Mouse (Mus musculus) heart, embryonic 14.5 days (tissue): ENCODE data around the gene Glycam1. TPM values are rescaled to one million over a fixed set of nuclear protein-coding genes. Genes with fewer than 3 reads are reported as not detected.
"Not testable (repeated sequence)": the region's sequence is repeated elsewhere in the genome, so short reads cannot be mapped to it uniquely, and the experiment has no call there.

ENCODE experiments used
- ATAC-seq: fragments of 200-750 bp; cut with Nextera tagmentation; 2 replicates; pipeline ENCODE4 v1.8.0; 2017; ENCODE audit warnings: low read depth, moderate TSS enrichment; ENCODE audit not compliant: insufficient number of reproducible peaks, insufficient read depth, low FRiP score
- H3K27ac ChIP-seq, 2 experiments: fragments of 200-500 bp in 1 of 2; fragments of 300-500 bp in 1 of 2; sonication (generic) in 1 of 2; replicated peaks in 1 of 2; 2 replicates each; pipeline ENCODE4 v1.5.1; 2012 to 2014; ENCODE audit warnings: low read depth in 2 of 2, low read length in 2 of 2, control low read depth in 1 of 2, mild to moderate bottlenecking in 1 of 2, mixed read lengths in 1 of 2; ENCODE audit not compliant: control insufficient read depth in 1 of 2, insufficient read depth in 1 of 2
- H3K27me3 ChIP-seq: fragments of 300-500 bp; sonication (generic); 2 replicates; pipeline ENCODE4 v1.6.1; 2014; ENCODE audit warnings: mild to moderate bottlenecking, low read length, control low read depth; ENCODE audit not compliant: control insufficient read depth, insufficient read depth
- H3K36me3 ChIP-seq: fragments of 300-500 bp; sonication (generic); 2 replicates; pipeline ENCODE4 v1.6.1; 2014; ENCODE audit warnings: mild to moderate bottlenecking, control low read depth, low read length, mixed read lengths; ENCODE audit not compliant: control insufficient read depth, insufficient read depth
- H3K4me1 ChIP-seq, 2 experiments: fragments of 200-500 bp in 1 of 2; fragments of 300-500 bp in 1 of 2; sonication (generic) in 1 of 2; 2 replicates each; pipeline ENCODE4 v1.6.1; 2012 to 2014; ENCODE audit warnings: low read length in 2 of 2, control low read depth in 1 of 2, mixed read lengths in 1 of 2; ENCODE audit not compliant: control insufficient read depth in 2 of 2, insufficient read depth in 2 of 2
- H3K4me2 ChIP-seq: fragments of 300-500 bp; sonication (generic); 2 replicates; pipeline ENCODE4 v1.6.1; 2014; ENCODE audit warnings: mild to moderate bottlenecking, low read length
- H3K4me3 ChIP-seq, 2 experiments: fragments of 200-500 bp in 1 of 2; fragments of 300-500 bp in 1 of 2; sonication (generic) in 1 of 2; 2 replicates each; pipeline ENCODE4 v1.5.1; 2012 to 2014; ENCODE audit warnings: low read length in 2 of 2, mild to moderate bottlenecking in 2 of 2, control low read depth in 1 of 2, low read depth in 1 of 2, moderate library complexity in 1 of 2; ENCODE audit not compliant: control insufficient read depth in 1 of 2, insufficient read depth in 1 of 2
- H3K9ac ChIP-seq: fragments of 300-500 bp; sonication (generic); 2 replicates; pipeline ENCODE4 v1.6.1; 2014; ENCODE audit warnings: mild to moderate bottlenecking, low read length
- H3K9me3 ChIP-seq: fragments of 300-500 bp; sonication (generic); 2 replicates; pipeline ENCODE4 v1.6.1; 2016; ENCODE audit warnings: low read length, control low read depth; ENCODE audit not compliant: control insufficient read depth
- WGBS: fragments of 180-500 bp; shearing (Covaris S2); extraction: QIAGEN DNeasy Blood & Tissue Kit; methylation state at CpG from one replicate; pipeline ENCODE4 v1.1.7; 2014; 5-methylcytosine and 5-hydroxymethylcytosine counted together
- polyA plus RNA-seq: library from polyadenylated mRNA; unstranded; fragments of >200 nt; fragmentation: Nextera tagmentation; extraction: Ambion mirVana; gene quantifications from 2 replicates; pipeline ENCODE4 v1.2.1, GENCODE M21; 2014

Gene Glycam1
- not detected in 2 replicates for polyA plus RNA-seq

- Histone ChIP-seq H3K27me3 (no peaks in the 10 kb centered on the region), H3K9me3 (no peaks in the 10 kb centered on the region), H3K4me2 (no peak within 1 kb of the TSS), H3K9ac (no peak within 1 kb of the TSS), H3K4me1 (no peaks in the 10 kb centered on the region), H3K27ac (no peak within 1 kb of the TSS), H3K4me3 (no peak within 1 kb of the TSS), H3K36me3 (no peaks in the 10 kb centered on the region)
- ATAC-seq, result no peak
Measured at GRCm38 (mm10) chr15:103564981-103565380, at the start of gene Glycam1. Gene Glycam1, minus strand, starts transcription at chr15:103565081.

DNA sequence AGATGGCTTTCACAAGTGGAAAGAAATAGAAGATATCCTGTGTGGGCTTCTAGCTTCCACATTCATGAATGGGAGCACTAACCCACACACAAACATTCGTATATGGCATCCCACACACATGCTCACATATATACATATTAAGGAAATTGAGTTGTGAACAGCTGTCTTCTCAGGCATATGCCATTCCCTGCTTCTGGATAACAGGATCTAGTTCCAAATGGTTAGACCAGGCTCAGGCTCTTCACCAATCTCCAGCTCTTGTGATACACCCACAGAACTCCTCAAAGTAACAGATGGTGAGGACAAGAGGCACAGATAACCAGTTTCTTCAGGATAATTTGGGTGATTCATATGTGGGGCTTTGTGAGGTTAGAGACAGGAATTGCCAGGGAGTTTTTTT is 39.6 kb upstream of the Glycam1 start:
- no peak overlapping the region for H3K4me3 ChIP-seq
- no peak for ATAC-seq
- no peak overlapping the region for H3K27ac ChIP-seq
- no peak overlapping the region for H3K9ac ChIP-seq
- 74% methylated on average over 1 of the region's 1 CpGs for WGBS
- no peaks in the 10 kb centered on the region for H3K36me3 ChIP-seq
- no peaks in the 10 kb centered on the region for H3K27me3 ChIP-seq
- no peaks in the 10 kb centered on the region for H3K9me3 ChIP-seq
- no peaks in the 10 kb centered on the region for H3K4me1 ChIP-seq
- H3K4me2 ChIP-seq, result no peak overlapping the region

- 47% methylated on average over 2 of the region's 2 CpGs for WGBS
- H3K27ac ChIP-seq, result no peak overlapping the region
Measured at GRCm38 (mm10) chr15:103590779-103591178, 25.9 kb upstream of the Glycam1 start.

DNA sequence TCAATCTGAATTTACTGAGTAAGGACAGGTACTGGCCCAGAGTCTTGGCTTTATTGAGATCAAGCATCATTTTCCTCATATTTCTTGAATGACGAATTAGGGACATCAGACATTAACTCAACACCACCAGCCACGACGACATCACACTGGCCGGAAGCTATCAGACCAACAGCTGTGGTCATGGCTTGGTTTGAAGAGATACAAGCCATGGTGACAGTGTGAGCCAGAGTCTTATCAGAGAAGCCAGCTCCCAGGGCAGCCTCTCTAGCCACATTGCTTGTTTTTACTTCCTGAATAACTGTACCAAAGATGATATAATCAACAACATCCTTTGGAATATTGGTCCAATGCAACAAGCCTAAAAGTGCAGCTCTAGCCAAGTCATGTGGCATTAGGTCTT is 22.9 kb upstream of the Glycam1 start:
- not testable (repeated sequence) for H3K27me3 ChIP-seq, H3K9ac ChIP-seq, H3K36me3 ChIP-seq, H3K4me3 ChIP-seq, H3K4me2 ChIP-seq, H3K27ac ChIP-seq, H3K4me1 ChIP-seq, H3K9me3 ChIP-seq, ATAC-seq
- WGBS, result 68% methylated on average over 4 of the region's 4 CpGs

More at GRCm38 (mm10) chr15:103590779-103591178, 25.9 kb upstream of the Glycam1 start:
- no peak for ATAC-seq
- no peaks in the 10 kb centered on the region for H3K36me3 ChIP-seq
- no peak overlapping the region for H3K9ac ChIP-seq
- H3K27me3 ChIP-seq, result no peaks in the 10 kb centered on the region
- H3K4me3 ChIP-seq, result no peak overlapping the region
- H3K4me1 ChIP-seq, result peaks cover 0 to 8% of the 10 kb centered on the region in 2 experiments; a peak in 1 of 4 replicates
- H3K4me2 ChIP-seq, result no peak overlapping the region
- H3K9me3 ChIP-seq, result no peaks in the 10 kb centered on the region

DNA sequence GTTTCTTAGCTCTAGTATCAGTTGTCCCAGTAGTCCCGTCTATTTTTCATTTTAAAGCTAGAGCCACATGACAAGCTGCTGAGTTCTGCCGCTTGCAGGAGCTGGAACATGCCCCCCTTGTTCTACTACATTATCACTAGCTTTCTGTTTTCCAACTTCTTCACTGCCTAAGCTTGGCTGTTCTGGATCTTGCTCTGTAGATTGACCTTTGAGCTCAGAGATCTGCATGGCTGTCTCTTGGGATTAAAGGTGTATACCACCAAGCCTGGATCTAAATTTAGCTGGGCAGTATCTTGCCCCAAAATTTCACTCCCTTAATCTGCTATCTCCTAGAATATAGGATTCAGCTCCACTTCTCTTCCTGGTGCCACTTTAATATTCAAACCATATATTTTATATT is 21.0 kb upstream of the Glycam1 start:
- 47% methylated on average over 2 of the region's 2 CpGs for WGBS
- Histone ChIP-seq H3K4me3 (no peak overlapping the region), H3K9me3 (no peaks in the 10 kb centered on the region)

GRCm38 (mm10) chr15:103552096-103552690 is 12.7 kb downstream of the Glycam1 start:
- no peaks in the 10 kb centered on the region for H3K27me3 ChIP-seq
- no peak overlapping the region for H3K9ac ChIP-seq
- H3K9me3 ChIP-seq, result no peaks in the 10 kb centered on the region
- H3K36me3 ChIP-seq, result no peaks in the 10 kb centered on the region
- H3K4me1 ChIP-seq, result no peaks in the 10 kb centered on the region
- no peak overlapping the region for H3K27ac ChIP-seq
- no peak for ATAC-seq
- no peak overlapping the region for H3K4me2 ChIP-seq
- WGBS, result 42% methylated on average over 3 of the region's 3 CpGs
- H3K4me3 ChIP-seq, result no peak overlapping the region

More for the DNA sequence above, 21.0 kb upstream of the Glycam1 start:
- H3K4me2 ChIP-seq, result no peak overlapping the region
- ATAC-seq, result no peak
- H3K27me3 ChIP-seq, result no peaks in the 10 kb centered on the region
- no peak overlapping the region for H3K27ac ChIP-seq
- H3K36me3 ChIP-seq, result no peaks in the 10 kb centered on the region
- H3K4me1 ChIP-seq, result peaks cover 0 to 4% of the 10 kb centered on the region in 2 experiments; a peak in 1 of 4 replicates
- no peak overlapping the region for H3K9ac ChIP-seq

DNA sequence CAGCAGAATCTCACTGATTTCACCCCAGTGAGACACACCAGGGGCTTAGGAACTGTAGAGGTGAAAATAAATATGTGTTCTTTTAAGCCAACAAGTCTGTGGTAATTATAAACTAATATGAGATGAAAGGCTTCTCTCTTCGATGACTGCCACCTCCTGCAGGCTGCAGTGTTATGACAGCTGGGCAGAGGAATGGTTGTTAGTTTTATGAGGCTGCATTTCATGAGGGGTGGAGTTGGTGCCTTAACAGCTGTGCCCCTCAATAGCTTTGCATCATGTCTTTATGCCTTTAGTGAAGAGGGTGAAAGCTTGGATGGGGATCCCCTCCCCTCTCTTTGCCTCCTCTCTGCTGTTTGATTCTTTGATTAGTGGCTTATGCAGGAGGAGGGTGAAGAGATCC is 13.8 kb downstream of the Glycam1 start:
- no peaks in the 10 kb centered on the region for H3K9me3 ChIP-seq
- H3K4me2 ChIP-seq, result no peak overlapping the region
- no peak for ATAC-seq
- no peaks in the 10 kb centered on the region for H3K4me1 ChIP-seq
- H3K4me3 ChIP-seq, result no peak overlapping the region
- WGBS, result 11% methylated on average over 1 of the region's 1 CpGs
- no peaks in the 10 kb centered on the region for H3K36me3 ChIP-seq
- H3K9ac ChIP-seq, result no peak overlapping the region
- no peak overlapping the region for H3K27ac ChIP-seq
- H3K27me3 ChIP-seq, result no peaks in the 10 kb centered on the region

GRCm38 (mm10) chr15:103549475-103549874 is 15.4 kb downstream of the Glycam1 start:
- H3K4me3 ChIP-seq, result no peak overlapping the region
- no peaks in the 10 kb centered on the region for H3K4me1 ChIP-seq
- no peaks in the 10 kb centered on the region for H3K36me3 ChIP-seq
- H3K4me2 ChIP-seq, result no peak overlapping the region
- no peaks in the 10 kb centered on the region for H3K9me3 ChIP-seq
- no peak overlapping the region for H3K27ac ChIP-seq
- ATAC-seq, result no peak
- H3K9ac ChIP-seq, result no peak overlapping the region
- WGBS, result 84% methylated on average over 1 of the region's 1 CpGs
- no peaks in the 10 kb centered on the region for H3K27me3 ChIP-seq
